Mouse (Mus musculus) limb, embryonic 13.5 days (tissue): ENCODE results near the gene Plekhg2. TPM values are rescaled to one million over a fixed set of nuclear protein-coding genes. Genes with fewer than 3 reads are reported as not detected.

Experiments used
- ATAC-seq: fragments of 200-750 bp; cut with Nextera tagmentation; 2 replicates; pipeline ENCODE4 v1.8.0; 2017; ENCODE audit warnings: low read depth, moderate number of reproducible peaks, moderate TSS enrichment; ENCODE audit not compliant: low FRiP score
- H3K27ac ChIP-seq: fragments of 300-500 bp; sonication (generic); 2 replicates; pipeline ENCODE4 v1.5.1; 2015; ENCODE audit warnings: inconsistent platforms, mild to moderate bottlenecking, moderate library complexity
- H3K27me3 ChIP-seq: fragments of 300-500 bp; sonication (generic); 2 replicates; pipeline ENCODE4 v1.6.1; 2015; ENCODE audit warnings: mild to moderate bottlenecking, inconsistent platforms
- H3K36me3 ChIP-seq: fragments of 300-500 bp; sonication (generic); 2 replicates; pipeline ENCODE4 v1.6.1; 2015; ENCODE audit warnings: inconsistent platforms, mild to moderate bottlenecking, moderate library complexity
- H3K4me1 ChIP-seq: fragments of 300-500 bp; sonication (generic); 2 replicates; pipeline ENCODE4 v1.6.1; 2015; ENCODE audit warnings: inconsistent platforms
- H3K4me2 ChIP-seq: fragments of 300-500 bp; sonication (generic); replicated peaks from 2 replicates; pipeline ENCODE4 v1.6.1; 2015; ENCODE audit warnings: inconsistent platforms, mild to moderate bottlenecking, moderate library complexity
- H3K4me3 ChIP-seq: fragments of 300-500 bp; sonication (generic); 2 replicates; pipeline ENCODE4 v1.5.1; 2015; ENCODE audit warnings: moderate library complexity, mild to moderate bottlenecking, inconsistent platforms
- H3K9ac ChIP-seq: fragments of 300-500 bp; sonication (generic); 2 replicates; pipeline ENCODE4 v1.6.1; 2015; ENCODE audit warnings: mild to moderate bottlenecking, inconsistent platforms
- H3K9me3 ChIP-seq: fragments of 300-500 bp; sonication (generic); 2 replicates; pipeline ENCODE4 v1.6.1; 2016; ENCODE audit warnings: inconsistent platforms
- WGBS: fragments of 180-500 bp; shearing (Covaris S2); methylation state at CpG from one replicate; pipeline ENCODE4 v1.1.7; 2015; 5-methylcytosine and 5-hydroxymethylcytosine counted together
- polyA plus RNA-seq: library from polyadenylated mRNA; unstranded; fragments of >200 nt; fragmentation: Nextera tagmentation; extraction: Ambion mirVana; gene quantifications from 2 replicates; pipeline ENCODE4 v1.2.1, GENCODE M21; 2015

Gene Plekhg2
- polyA plus RNA-seq, 1 experiment from 2014 or later = 98.3 TPM

GRCm38 (mm10) chr7:28358431-28358830 lies 14.0 kb downstream of the Plekhg2 start:
- H3K9me3 ChIP-seq = no peaks in the 10 kb centered on the region
- H3K4me3 ChIP-seq = no peak overlapping the region
- peaks cover 75% of the 10 kb centered on the region for H3K36me3 ChIP-seq
- peaks cover 24% of the 10 kb centered on the region for H3K4me1 ChIP-seq
- no peaks in the 10 kb centered on the region for H3K27me3 ChIP-seq
- no peak overlapping the region for H3K4me2 ChIP-seq
- H3K9ac ChIP-seq = peak overlapping the region; percentile 25; the same call in 1 of the 2 replicates
- ATAC-seq = no peak
- WGBS = 63% methylated on average over 7 of the region's 7 CpGs
- H3K27ac ChIP-seq = peak overlapping the region; percentile 81; the same call in 1 of the 2 replicates

DNA sequence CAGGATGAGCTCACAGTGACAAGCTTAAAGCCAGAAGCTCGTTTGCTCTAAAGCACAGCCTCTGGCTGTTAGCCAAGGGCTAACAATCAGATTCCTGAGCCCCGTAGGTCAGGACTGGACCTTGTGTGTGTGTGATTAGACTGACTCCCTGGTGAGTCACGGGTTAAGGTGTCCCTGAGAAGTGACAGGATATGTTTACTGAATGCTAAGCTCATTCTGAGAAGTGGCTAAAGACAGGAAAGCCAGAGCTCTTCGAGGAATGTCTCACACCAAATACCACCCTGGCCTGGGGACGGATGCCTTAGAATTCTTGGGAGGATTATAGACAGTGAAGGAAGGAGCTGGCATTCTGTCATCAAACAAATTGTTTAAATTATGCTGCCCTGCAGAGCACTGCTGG lies 14.4 kb downstream of the Plekhg2 start:
- WGBS = 4% methylated on average over 5 of the region's 5 CpGs
- Histone ChIP-seq H3K9me3 (no peaks in the 10 kb centered on the region), H3K27ac (peak overlapping the region; percentile 81), H3K4me3 (no peak overlapping the region), H3K4me1 (peaks cover 24% of the 10 kb centered on the region), H3K36me3 (peaks cover 75% of the 10 kb centered on the region), H3K4me2 (no peak overlapping the region), H3K9ac (peak overlapping the region; percentile 25; the same call in 1 of the 2 replicates), H3K27me3 (no peaks in the 10 kb centered on the region)
- ATAC-seq = no peak

DNA sequence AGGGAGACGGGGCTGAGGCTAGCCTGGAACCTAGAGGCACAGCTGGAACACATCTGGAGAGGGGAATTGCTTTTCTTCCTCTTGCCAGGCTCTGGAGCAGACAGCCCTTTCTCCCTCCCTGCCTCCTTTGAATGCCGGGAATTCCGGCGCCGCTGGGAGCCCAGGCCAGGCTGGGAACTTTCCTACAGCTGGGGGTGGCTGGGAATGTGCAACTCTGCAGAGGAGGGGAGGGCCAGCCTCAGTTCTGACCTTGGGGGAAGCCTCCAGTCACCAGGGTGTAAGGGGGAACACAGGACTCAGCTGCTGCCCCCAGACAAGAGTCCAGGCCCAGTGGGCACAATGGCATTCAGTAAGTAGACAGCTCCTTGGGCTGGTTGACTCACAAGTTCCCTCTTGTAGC lies 15.4 kb downstream of the Plekhg2 start:
- peak; percentile 44 for ATAC-seq
- H3K36me3 ChIP-seq = peaks cover 75% of the 10 kb centered on the region
- no peaks in the 10 kb centered on the region for H3K27me3 ChIP-seq
- WGBS = 1% methylated on average over 5 of the region's 5 CpGs
- peak overlapping the region; percentile 81 for H3K27ac ChIP-seq
- H3K9me3 ChIP-seq = no peaks in the 10 kb centered on the region
- H3K4me1 ChIP-seq = peaks cover 27% of the 10 kb centered on the region
- H3K9ac ChIP-seq = 0 out of 2 replicates have a peak overlapping the region, but pooled peaks have one; percentile 4
- no peak overlapping the region for H3K4me2 ChIP-seq
- no peak overlapping the region for H3K4me3 ChIP-seq

DNA sequence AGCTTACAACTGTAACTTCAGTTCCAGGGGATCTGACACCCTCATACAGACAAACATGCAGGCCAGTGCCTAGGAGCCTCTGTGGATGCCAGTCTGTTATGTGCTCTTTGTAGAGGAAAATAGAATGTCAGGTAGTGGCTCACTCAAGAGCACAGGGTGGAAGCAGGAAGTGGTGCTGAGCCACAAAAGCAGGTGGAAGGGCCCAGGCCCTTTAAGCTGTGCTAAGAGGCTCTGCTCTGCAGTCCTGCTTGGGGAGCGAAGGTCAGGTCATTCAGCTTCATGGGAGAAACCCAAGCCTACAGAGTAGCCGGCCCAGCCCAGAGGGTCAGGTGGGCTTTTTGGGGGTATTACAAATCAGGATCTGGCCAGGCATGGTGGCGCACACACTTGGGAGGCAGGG lies 17.2 kb downstream of the Plekhg2 start:
- 87% methylated on average over 3 of the region's 3 CpGs for WGBS
- Histone ChIP-seq H3K4me2 (no peak overlapping the region), H3K36me3 (peaks cover 61% of the 10 kb centered on the region), H3K9ac (no peak overlapping the region), H3K4me1 (peaks cover 35% of the 10 kb centered on the region), H3K4me3 (no peak overlapping the region), H3K27ac (no peak overlapping the region), H3K27me3 (no peaks in the 10 kb centered on the region), H3K9me3 (no peaks in the 10 kb centered on the region)
- no peak for ATAC-seq

- Histone ChIP-seq H3K27me3 (no peaks in the 10 kb centered on the region), H3K36me3 (peaks cover 55% of the 10 kb centered on the region), H3K9me3 (no peaks in the 10 kb centered on the region), H3K4me3 (no peak overlapping the region), H3K4me1 (peaks cover 39% of the 10 kb centered on the region), H3K9ac (no peak overlapping the region), H3K4me2 (no peak overlapping the region), H3K27ac (no peak overlapping the region)
- no peak for ATAC-seq
- 94% methylated on average over 3 of the region's 3 CpGs for WGBS
Observed at GRCm38 (mm10) chr7:28354596-28354995, 17.8 kb downstream of the Plekhg2 start.

- peaks cover 51% of the 10 kb centered on the region for H3K36me3 ChIP-seq
- WGBS = 86% methylated on average over 3 of the region's 3 CpGs
- H3K9ac ChIP-seq = no peak overlapping the region
- H3K4me1 ChIP-seq = peaks cover 44% of the 10 kb centered on the region
- H3K4me3 ChIP-seq = no peak overlapping the region
- no peak overlapping the region for H3K27ac ChIP-seq
- H3K4me2 ChIP-seq = no peak overlapping the region
- H3K27me3 ChIP-seq = no peaks in the 10 kb centered on the region
- no peak for ATAC-seq
- no peaks in the 10 kb centered on the region for H3K9me3 ChIP-seq
Observed at GRCm38 (mm10) chr7:28354113-28354581, 18.3 kb downstream of the Plekhg2 start.

DNA sequence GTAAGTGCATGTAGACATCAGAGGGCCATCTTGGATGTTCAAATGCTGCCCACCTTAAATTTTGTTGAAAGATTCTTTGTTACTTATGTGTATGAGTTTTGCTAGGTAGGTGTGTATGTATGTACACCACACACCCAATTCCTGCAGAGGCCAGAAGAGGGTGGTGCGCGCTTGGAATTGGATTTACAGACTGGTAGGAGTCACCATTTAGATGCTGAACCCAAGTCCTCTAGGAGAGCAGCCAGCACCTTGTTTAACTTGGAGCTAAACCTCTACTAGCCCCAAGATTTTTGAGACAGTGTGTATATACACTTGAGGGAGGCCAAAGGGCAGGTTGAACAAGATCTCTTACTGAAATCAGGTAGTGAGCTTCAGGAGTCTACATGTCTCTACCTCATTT lies 19.1 kb downstream of the Plekhg2 start:
- H3K27ac ChIP-seq = no peak overlapping the region
- no peak for ATAC-seq
- no peak overlapping the region; the same call in 1 of the 2 replicates for H3K4me3 ChIP-seq
- H3K4me1 ChIP-seq = peaks cover 42% of the 10 kb centered on the region
- peaks cover 42% of the 10 kb centered on the region for H3K36me3 ChIP-seq
- WGBS = 83% methylated on average over 2 of the region's 2 CpGs
- H3K27me3 ChIP-seq = no peaks in the 10 kb centered on the region
- H3K4me2 ChIP-seq = no peak overlapping the region
- H3K9me3 ChIP-seq = no peaks in the 10 kb centered on the region
- H3K9ac ChIP-seq = no peak overlapping the region

DNA sequence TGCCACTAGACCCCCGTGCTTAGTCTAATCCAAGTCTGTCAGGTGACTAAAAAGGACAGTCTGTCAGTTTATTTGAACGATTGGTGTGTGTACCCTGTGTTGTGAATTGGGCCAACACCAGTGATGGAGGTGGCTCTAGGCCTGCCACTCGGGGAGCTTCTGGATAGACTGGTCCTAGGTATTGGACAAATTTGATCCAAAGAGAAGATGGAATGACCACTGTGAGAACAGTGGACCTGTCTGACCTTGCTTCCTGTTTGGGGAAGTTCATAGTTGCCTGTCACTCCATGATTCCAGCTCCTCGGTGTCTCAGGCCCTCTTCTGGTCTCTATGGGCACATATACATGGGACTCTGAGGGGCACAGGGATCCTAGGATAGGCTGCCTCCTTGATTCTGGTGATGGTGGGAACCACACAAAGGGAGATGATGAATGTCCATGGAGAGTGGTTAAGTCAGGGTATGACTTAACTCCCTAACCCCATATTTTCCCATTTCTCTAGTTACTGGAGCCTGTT lies 20.7 kb downstream of the Plekhg2 start:
- 42% methylated on average over 4 of the region's 4 CpGs for WGBS
- no peak overlapping the region for H3K27ac ChIP-seq

GRCm38 (mm10) chr7:28350155-28350883 lies 22.1 kb downstream of the Plekhg2 start, which contains the start of gene Rps16:
Rps16 (plus strand) TSS chr7:28350652.
- Histone ChIP-seq H3K4me3 (peak within 1 kb of the TSS; percentile 92), H3K27me3 (no peaks in the 10 kb centered on the region)
- WGBS = under 1% methylated on average over 48 of the region's 50 CpGs

More for the DNA sequence above, 20.7 kb downstream of the Plekhg2 start:
- peaks cover 38% of the 10 kb centered on the region for H3K36me3 ChIP-seq
- peak overlapping the region; percentile 80 for H3K4me2 ChIP-seq
- H3K4me3 ChIP-seq = peak overlapping the region; percentile 92
- no peaks in the 10 kb centered on the region for H3K27me3 ChIP-seq
- H3K9ac ChIP-seq = peak overlapping the region; percentile 99
- H3K4me1 ChIP-seq = peaks cover 26% of the 10 kb centered on the region
- no peaks in the 10 kb centered on the region for H3K9me3 ChIP-seq
- no peak for ATAC-seq

DNA sequence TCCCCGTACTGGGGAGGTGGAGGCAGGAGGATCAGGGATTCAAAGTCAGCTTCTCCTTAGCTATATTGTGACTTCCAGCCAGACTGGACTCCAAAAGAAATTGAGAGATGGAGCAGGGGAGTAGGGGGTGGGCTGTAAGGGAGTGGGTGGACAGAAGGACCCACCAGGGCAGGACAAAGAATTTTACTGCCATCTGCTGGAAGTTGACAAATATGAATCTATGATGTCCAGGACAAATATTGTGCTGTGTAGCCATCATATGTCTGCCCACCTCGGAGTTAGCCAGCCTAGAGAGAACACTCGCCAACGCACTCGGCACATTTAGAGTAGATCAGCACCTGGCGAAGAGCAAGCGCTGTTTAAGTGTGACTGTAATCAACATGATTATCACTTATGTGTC lies 23.8 kb downstream of the Plekhg2 start:
- Histone ChIP-seq H3K4me1 (peaks cover 27% of the 10 kb centered on the region), H3K9ac (no peak overlapping the region), H3K4me2 (no peak overlapping the region), H3K4me3 (no peak overlapping the region), H3K9me3 (no peaks in the 10 kb centered on the region), H3K27me3 (no peaks in the 10 kb centered on the region), H3K27ac (no peak overlapping the region), H3K36me3 (peaks cover 20% of the 10 kb centered on the region)
- no peak for ATAC-seq
- WGBS = 80% methylated on average over 7 of the region's 7 CpGs

More at GRCm38 (mm10) chr7:28350155-28350883, 22.1 kb downstream of the Plekhg2 start, which contains the start of gene Rps16:
- Histone ChIP-seq H3K36me3 (peaks cover 36% of the 10 kb centered on the region), H3K4me1 (peaks cover 24% of the 10 kb centered on the region), H3K9me3 (no peaks in the 10 kb centered on the region), H3K27ac (peak within 1 kb of the TSS; percentile 96), H3K4me2 (peak within 1 kb of the TSS; percentile 80), H3K9ac (peak within 1 kb of the TSS; percentile 99)
- ATAC-seq = peak; percentile 95

GRCm38 (mm10) chr7:28347746-28348145 lies 24.7 kb downstream of the Plekhg2 start:
- ATAC-seq = no peak
- Histone ChIP-seq H3K27me3 (no peaks in the 10 kb centered on the region), H3K9ac (no peak overlapping the region), H3K36me3 (peaks cover 12% of the 10 kb centered on the region), H3K4me3 (no peak overlapping the region), H3K4me2 (no peak overlapping the region), H3K4me1 (peaks cover 27% of the 10 kb centered on the region), H3K27ac (no peak overlapping the region), H3K9me3 (no peaks in the 10 kb centered on the region)
- WGBS = 70% methylated on average over 3 of the region's 3 CpGs

DNA sequence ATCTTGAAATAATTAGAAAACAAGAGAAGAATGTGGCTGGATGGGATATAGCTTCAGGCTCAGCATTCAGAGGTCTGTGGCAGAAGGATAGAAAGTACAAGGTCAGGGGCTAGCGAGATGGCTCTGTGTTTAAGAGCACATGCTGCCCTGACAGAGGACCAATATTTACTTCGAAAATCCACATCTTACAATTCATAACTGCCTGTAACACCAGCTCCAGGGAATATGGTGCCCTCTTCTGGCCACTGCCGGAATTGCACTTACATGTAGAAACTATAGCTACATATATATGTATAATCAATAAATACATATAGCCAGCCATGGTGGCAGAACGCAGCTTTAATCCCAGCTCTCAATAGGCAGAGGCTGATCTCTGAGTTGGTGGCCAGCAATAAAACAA lies 27.8 kb downstream of the Plekhg2 start:
- 4% methylated on average over 4 of the region's 4 CpGs for WGBS
- H3K4me3 ChIP-seq = no peak overlapping the region
- no peaks in the 10 kb centered on the region for H3K27me3 ChIP-seq
- H3K9ac ChIP-seq = no peak overlapping the region
- no peaks in the 10 kb centered on the region for H3K36me3 ChIP-seq
- peak overlapping the region; percentile 14; the same call in 1 of the 2 replicates for H3K4me2 ChIP-seq
- ATAC-seq = peak; percentile 34; the same call in 1 of the 2 replicates
- H3K27ac ChIP-seq = no peak overlapping the region
- peaks cover 24% of the 10 kb centered on the region for H3K4me1 ChIP-seq
- H3K9me3 ChIP-seq = no peaks in the 10 kb centered on the region
